Mouse (Mus musculus) B cell, adult 2 months (primary cell): Measurements from ENCODE around the gene Tagln2.

Experiments
- DNase-seq, 2 experiments: peaks; one replicate each; pipeline ENCODE4 v3.0.0; 2022

Tagln2 gene

DNA sequence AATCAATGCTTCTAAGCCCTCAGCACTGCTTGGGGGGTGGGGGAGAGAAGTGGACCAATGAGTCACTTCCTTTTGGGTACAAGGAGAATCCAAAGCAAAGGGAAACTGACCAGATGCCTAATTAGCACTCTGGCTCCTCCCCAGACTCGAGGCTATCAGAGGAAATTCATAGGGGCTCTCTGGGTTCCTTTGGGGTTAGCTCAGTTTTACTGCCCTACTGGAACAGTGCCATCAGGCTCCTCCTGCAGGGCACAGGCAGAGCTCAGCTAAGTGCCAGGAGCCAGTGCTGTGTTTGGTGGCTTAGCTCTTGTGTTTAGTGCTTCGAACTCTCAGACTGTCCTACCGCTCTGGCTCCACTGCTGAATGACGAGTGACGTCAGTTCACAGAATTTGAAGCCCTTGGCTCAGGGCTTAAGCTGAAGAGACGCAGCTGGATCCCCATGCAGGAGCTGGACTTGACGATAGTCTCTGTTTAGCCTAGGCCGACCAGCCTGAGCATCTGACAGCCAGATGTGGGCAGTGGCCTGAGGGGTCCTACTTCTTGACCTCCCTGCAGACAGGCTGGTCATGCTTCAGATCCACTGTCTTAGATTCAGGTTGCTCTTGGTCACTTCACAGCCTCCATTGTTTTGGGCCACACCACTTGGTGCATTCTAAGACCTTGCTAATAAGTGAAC is 30.8 kb downstream of the Tagln2 start:
- no peak for DNase-seq

GRCm38 (mm10) chr1:172532551-172532950 is 32.7 kb downstream of the Tagln2 start:
- no peak for DNase-seq

- DNase-seq: no peak
Observed at GRCm38 (mm10) chr1:172535116-172535515, 35.3 kb downstream of the Tagln2 start.

DNA sequence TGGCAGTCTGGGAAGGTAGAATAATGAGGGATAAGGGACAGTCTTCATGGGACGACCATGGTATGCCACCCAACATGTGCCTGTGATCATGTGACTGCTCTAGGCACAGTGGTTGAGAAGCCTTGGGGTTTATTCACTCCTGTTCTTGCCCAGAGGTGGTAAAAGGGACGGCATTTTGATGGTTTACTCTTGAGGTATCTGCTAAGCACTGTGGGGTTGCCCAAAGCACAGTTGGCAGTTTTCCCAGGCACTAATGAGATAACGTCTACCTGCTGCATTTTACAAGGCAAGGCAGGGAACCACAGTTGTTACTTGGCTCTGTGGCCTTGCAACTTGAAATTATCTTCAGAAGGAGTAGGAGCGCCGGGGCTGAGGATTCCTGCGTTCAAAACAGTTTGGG is 40.0 kb downstream of the Tagln2 start:
- no peak for DNase-seq

DNA sequence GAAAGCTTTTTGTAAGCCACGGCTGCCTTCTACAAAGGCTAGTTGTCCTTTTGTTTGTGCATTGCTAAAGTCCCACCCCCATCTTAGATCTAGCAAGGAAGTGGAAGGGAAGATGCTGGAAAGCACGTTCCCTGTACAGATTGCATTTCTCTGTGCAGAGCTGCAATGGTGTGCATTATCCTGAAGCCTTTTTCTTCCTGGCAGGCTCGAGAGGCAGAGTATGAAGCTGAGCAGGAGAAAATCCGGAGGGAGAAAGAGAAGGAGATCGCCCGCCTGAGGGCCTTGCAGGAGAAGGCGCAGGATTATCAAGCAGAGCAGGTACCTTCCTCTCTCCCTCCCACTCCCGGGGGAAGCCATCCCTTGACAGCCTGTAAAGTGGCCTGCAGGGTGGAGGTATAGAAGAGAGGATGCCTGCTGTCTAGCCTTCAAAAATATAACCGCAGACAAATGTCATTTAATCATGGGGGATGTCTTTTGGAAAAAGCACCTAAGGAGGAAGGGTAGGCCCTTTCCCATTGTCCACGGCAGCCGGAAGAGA is 40.5 kb downstream of the Tagln2 start:
- no peak for DNase-seq

DNA sequence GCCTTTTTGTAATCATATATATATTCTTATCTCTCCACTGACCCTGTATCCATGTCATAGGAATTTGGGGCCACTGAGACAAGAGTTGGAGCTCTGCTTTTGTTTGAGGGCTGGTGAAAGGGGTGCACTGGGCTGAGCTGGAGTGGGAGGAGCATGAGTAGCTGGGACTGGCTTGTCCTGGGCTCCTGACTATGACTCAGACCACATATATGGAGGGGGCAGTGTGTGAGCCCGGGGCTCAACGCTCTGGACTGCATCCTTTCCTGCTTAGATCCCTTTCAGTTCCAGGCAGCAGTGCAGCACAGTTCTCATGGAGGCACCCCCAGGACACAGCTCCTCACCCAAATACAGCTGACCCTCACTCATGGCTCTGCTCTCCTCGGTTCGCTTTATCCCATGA is 46.2 kb downstream of the Tagln2 start:
- no peak for DNase-seq

DNA sequence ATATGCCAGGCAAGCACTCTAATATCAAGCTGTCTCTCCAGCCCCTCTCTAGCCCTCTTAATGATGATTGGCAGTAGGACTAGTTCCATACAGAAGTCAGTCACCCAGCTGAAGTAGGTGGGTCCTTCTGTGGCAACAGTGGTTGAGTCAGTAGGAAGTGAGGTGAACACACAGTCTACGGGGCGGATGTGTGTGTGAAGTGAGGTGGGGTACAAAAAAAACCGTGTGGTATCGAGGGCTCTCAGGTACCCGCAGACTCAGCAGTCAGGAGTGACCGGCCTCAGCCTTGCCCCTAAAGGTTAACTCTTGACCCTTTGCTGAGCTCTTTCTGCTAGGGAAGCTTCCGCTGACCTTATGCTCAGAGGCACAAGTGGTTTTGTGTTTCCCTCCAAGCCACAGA is 48.7 kb downstream of the Tagln2 start:
- DNase-seq: peak; percentile 49 to 54

DNA sequence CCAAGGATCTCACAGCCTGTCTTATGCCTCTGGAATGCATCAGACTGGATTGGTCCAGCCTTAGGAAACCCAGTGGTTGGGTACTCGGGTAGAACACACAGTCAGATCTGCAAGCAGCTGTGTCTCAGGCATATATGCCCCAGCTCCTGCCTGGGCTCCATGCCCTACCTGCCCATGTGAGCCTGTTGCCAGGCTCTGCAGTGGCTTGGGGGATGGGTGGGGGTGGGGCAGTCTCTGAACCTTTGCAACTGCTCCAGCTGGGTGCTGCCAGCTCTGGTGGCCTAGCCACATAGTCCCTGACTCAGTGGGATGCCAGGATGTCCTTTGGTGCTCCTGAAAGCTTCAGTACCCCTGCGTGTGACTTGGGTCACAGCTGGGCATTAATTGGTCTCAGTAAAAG is 49.5 kb downstream of the Tagln2 start:
- DNase-seq: no peak

GRCm38 (mm10) chr1:172549717-172550116 is 49.9 kb downstream of the Tagln2 start:
- peak in 1 of 2 experiments; percentile 10 for DNase-seq

DNA sequence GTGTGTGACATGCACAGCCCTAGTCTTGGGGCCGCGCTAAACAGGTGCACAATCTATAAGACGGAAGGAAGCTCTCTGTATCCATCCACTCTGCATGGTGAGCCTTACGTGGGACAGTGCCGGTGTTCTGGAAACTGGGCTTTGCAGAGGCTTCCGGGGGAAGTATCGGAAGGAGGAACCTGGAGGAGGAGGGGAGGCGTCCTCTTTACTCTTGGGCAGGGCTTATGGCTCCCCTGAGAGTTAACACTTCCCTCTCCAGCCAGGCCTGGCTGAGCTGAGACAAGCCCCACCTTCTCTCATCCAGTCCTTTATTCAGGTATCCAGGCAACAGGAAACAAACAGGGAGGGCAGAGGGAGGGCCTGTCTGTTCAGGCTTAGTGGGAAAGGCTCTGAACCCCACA is 50.7 kb downstream of the Tagln2 start:
- DNase-seq: peak; percentile 74 to 78

- no peak for DNase-seq
Observed at GRCm38 (mm10) chr1:172551009-172551408, 51.2 kb downstream of the Tagln2 start.

- no peak for DNase-seq
Observed at GRCm38 (mm10) chr1:172552623-172553022, 52.8 kb downstream of the Tagln2 start.

DNA sequence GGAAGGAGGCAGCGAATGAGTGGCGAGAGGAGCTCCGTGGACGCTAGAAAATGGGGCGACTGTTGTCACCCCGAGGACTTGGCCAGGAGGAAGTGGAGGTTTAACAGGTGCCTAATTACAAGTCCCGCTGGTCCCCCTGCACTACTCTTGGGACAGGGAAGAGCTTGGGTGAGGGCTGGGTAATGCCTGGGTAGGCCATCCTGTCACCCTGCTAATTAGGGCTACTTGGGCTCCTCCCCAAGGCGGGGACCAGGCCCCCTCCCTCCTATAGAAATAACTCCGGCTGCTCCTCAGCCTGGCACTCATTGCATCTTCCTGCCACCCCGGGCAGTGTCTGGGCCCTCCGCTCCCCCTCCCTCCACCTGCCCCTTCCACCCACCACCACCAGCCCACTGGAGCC is 55.8 kb downstream of the Tagln2 start, which contains the start of gene Vsig8:
TSS of gene Vsig8 (plus strand) at position 301 of the 400 bp plus-strand sequence.
- DNase-seq: no peak
